Mouse (Mus musculus) olfactory bulb, adult 2 months (tissue): ENCODE data around the gene Mad2l2.

Source experiments
- CTCF ChIP-seq: fragments of 200-500 bp; IDR thresholded peaks from 2 replicates; pipeline ENCODE4 v1.5.1; 2012; ENCODE audit warnings: low read depth, mild to moderate bottlenecking, low read length, moderate library complexity; ENCODE audit not compliant: insufficient read depth
- POLR2A ChIP-seq: fragments of 200-500 bp; IDR thresholded peaks from 2 replicates; pipeline ENCODE4 v1.6.1; 2012; ENCODE audit warnings: mild to moderate bottlenecking, low read depth, low read length, moderate library complexity; ENCODE audit not compliant: insufficient read depth

DNA sequence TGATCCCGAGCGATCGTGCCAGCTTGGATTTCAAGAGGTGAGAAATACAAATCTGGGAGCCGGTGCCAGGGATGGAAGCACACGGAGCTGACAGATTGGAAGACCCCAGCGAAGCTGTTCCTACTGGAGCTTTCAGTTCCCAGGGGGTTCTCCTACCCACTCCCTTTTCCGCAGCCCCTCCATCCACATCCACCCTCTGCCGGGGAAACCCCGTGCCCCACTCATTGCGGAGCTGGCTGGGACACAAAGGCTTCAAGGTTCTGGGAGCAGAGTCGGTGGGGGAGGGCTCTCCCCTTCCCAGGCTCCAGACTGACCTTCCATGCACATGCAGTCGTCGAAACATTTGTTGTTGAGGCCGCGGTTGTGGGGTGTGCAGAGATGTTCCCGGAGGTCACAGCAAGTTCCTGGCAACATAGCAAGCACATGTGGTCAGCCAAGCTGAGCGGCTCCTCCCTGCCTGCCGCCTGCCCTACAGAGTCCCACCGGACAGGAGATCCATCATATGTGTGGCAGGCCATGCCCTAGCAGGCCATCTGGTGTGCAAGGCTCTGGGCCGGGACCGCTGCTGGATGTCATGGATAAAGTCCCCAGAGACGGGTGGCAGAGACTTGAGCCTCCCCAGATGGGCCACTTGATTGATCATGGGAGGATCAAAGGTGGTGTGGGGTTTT is 22.4 kb upstream of the Mad2l2 start:
- TF ChIP-seq POLR2A: no peak
- TF ChIP-seq CTCF: no peak
